Mouse (Mus musculus): Measurements from ENCODE around the gene Dusp3. TPM values are rescaled to one million over a fixed set of nuclear protein-coding genes. Genes with fewer than 3 reads are reported as not detected.

The Dusp3 gene
- total and polyA plus RNA-seq, 3 experiments, result 18.4 to 35.5 (median 29.8) TPM

DNA sequence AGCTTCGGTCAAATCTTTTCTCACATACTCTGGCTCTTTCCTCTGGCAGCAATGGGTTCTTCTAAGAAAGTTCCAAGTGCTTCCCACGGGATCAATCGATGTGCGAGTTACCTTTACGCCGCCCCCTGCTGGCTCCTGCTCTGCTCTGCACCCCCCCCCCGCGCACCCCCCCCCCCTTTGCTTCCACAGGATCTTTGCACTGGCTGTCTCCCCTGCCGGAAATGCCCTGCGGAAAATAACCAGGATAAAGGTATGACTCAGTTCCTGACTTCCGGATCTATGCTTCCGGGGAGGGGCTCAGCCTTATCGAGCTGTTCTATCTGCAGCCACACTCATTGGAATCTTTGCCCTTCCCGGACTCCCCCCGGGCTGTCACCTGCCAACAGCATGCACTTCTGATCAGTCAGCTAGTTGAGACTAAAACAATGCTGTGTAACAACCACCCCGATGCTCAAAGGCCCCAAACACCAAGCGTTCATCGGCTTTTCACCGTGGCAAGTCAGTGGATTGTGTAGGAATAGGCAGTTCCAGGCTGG, 62.3 kb downstream of the Dusp3 start:
- TF ChIP-seq MAFK (IDR thresholded peaks at IDR 0.05; ENCODE audit: borderline replicate concordance, low read depth, low read length) (no peak), TBP (IDR thresholded peaks at IDR 0.05; ENCODE audit: low read depth, low read length) (no peak), SMC3 (IDR thresholded peaks at IDR 0.05; ENCODE audit: low read depth, low read length) (no peak), CTCF (IDR thresholded peaks at IDR 0.05 in 2 of 3, conservative IDR thresholded peaks at IDR 0.05 in 1 of 3; ENCODE audit: control insufficient read depth in 1 of 3, insufficient read depth in 1 of 3, low read depth in 2 of 3, low read length in 3 of 3, poor library complexity in 1 of 3, severe bottlenecking in 1 of 3) (peak; percentile 6 to 44 (median 18); a peak in 3 of 6 replicates), CHD1 (IDR thresholded peaks at IDR 0.05; ENCODE audit: low read depth, low read length) (no peak), JUND (IDR thresholded peaks at IDR 0.05; ENCODE audit: low read depth, low read length) (no peak), ZMIZ1 (IDR thresholded peaks at IDR 0.05; ENCODE audit: low read depth, low read length) (no peak), ETS1 (IDR thresholded peaks at IDR 0.05; ENCODE audit: low read depth, low read length) (no peak), SIN3A (IDR thresholded peaks at IDR 0.05; ENCODE audit: low read length) (no peak)
- no peak for DNase-seq (ENCODE audit: low read depth, low spot score)
- Histone ChIP-seq H3K9ac (ENCODE audit: control insufficient read depth, low read depth, low read length, poor library complexity, severe bottlenecking) (no peak overlapping the region), H3K4me3 (ENCODE audit: control insufficient read depth in 1 of 2, insufficient read depth in 1 of 2, low read depth in 2 of 2, low read length in 2 of 2) (no peak overlapping the region), H3K79me2 (ENCODE audit: control insufficient read depth, insufficient read depth, low read length, poor library complexity) (no peaks in the 10 kb centered on the region), H3K9me3 (replicated peaks; ENCODE audit: insufficient read depth, low read length) (no peaks in the 10 kb centered on the region), H3K27me3 (ENCODE audit: control insufficient read depth in 1 of 2, insufficient read depth in 2 of 2, low read length in 2 of 2) (0 out of 4 replicates have a peak, but pooled peaks cover 0 to 3% of the 10 kb centered on the region in 2 experiments), H3K27ac (ENCODE audit: control insufficient read depth, low read depth, low read length) (no peak overlapping the region), H3K36me3 (ENCODE audit: control insufficient read depth in 1 of 2, insufficient read depth in 2 of 2, low read length in 2 of 2) (no peaks in the 10 kb centered on the region), H3K4me1 (ENCODE audit: control insufficient read depth in 1 of 2, insufficient read depth in 2 of 2, low read length in 2 of 2) (no peaks in the 10 kb centered on the region)

DNA sequence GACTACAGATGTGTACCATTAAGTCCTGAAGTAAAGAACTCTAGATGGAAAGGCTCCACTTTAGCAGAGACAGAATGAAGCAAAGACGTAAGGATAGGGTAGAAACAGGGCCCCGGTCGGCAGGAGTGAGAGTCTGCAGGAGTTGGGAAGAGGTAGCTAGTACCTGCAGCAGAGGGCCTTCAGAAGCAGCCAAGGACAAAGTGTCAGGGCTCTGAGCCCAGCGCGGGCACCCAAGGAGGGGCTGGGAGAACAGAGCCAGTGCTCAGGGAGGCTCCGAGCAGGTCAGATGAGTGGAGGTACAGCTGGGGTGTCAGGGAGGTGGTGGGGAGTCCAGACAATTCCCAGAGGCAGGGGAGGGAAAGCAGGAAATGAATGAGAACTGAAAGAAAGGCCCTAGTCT, 62.8 kb downstream of the Dusp3 start:
- H3K4me1 ChIP-seq (ENCODE audit: control insufficient read depth in 1 of 2, insufficient read depth in 2 of 2, low read length in 2 of 2), result no peaks in the 10 kb centered on the region
- H3K4me3 ChIP-seq (ENCODE audit: control insufficient read depth in 1 of 2, insufficient read depth in 1 of 2, low read depth in 2 of 2, low read length in 2 of 2), result no peak overlapping the region
- no peak for DNase-seq (ENCODE audit: low read depth, low spot score)
- no peak for TF ChIP-seq BHLHE40 (IDR thresholded peaks at IDR 0.05; ENCODE audit: borderline replicate concordance, low read depth, low read length)
- TF ChIP-seq TCF12 (IDR thresholded peaks at IDR 0.05; ENCODE audit: low read depth, low read length), result no peak
- TF ChIP-seq POLR2AphosphoS2 (IDR thresholded peaks at IDR 0.05; ENCODE audit: low read length), result no peak
- no peak for TF ChIP-seq ZC3H11A (IDR thresholded peaks at IDR 0.05; ENCODE audit: low read depth, low read length)
- no peak for TF ChIP-seq ZMIZ1 (IDR thresholded peaks at IDR 0.05; ENCODE audit: low read depth, low read length)
- TF ChIP-seq SIN3A (IDR thresholded peaks at IDR 0.05; ENCODE audit: low read length), result no peak
- TF ChIP-seq ZNF384 (IDR thresholded peaks at IDR 0.05; ENCODE audit: low read depth, low read length), result no peak
- TF ChIP-seq MAFK (IDR thresholded peaks at IDR 0.05; ENCODE audit: borderline replicate concordance, low read depth, low read length), result no peak
- no peak for TF ChIP-seq MYC (IDR thresholded peaks at IDR 0.05; ENCODE audit: low read depth, low read length)
- TF ChIP-seq ETS1 (IDR thresholded peaks at IDR 0.05; ENCODE audit: low read depth, low read length), result no peak
- TF ChIP-seq TBP (IDR thresholded peaks at IDR 0.05; ENCODE audit: low read depth, low read length), result no peak
- no peak for TF ChIP-seq GABPA (IDR thresholded peaks at IDR 0.05; ENCODE audit: low read depth, low read length)
- TF ChIP-seq CHD1 (IDR thresholded peaks at IDR 0.05; ENCODE audit: low read depth, low read length), result no peak
- no peak for TF ChIP-seq MXI1 (IDR thresholded peaks at IDR 0.05; ENCODE audit: low read depth, low read length)
- no peak for TF ChIP-seq POLR2AphosphoS5 (IDR thresholded peaks at IDR 0.05; ENCODE audit: borderline replicate concordance, low read depth, low read length)
- no peak for TF ChIP-seq E2F4 (IDR thresholded peaks at IDR 0.05; ENCODE audit: borderline replicate concordance, low read depth, low read length)
- no peak for TF ChIP-seq MYB (IDR thresholded peaks at IDR 0.05; ENCODE audit: low read depth, low read length)
- TF ChIP-seq JUND (IDR thresholded peaks at IDR 0.05; ENCODE audit: low read depth, low read length), result no peak
- TF ChIP-seq ELF1 (IDR thresholded peaks at IDR 0.05; ENCODE audit: low read depth, low read length), result no peak
- H3K27ac ChIP-seq (ENCODE audit: control insufficient read depth, low read depth, low read length), result no peak overlapping the region
- 0 out of 4 replicates have a peak, but pooled peaks cover 0 to 3% of the 10 kb centered on the region in 2 experiments for H3K27me3 ChIP-seq (ENCODE audit: control insufficient read depth in 1 of 2, insufficient read depth in 2 of 2, low read length in 2 of 2)
- H3K9ac ChIP-seq (ENCODE audit: control insufficient read depth, low read depth, low read length, poor library complexity, severe bottlenecking), result no peak overlapping the region
- H3K79me2 ChIP-seq (ENCODE audit: control insufficient read depth, insufficient read depth, low read length, poor library complexity), result no peaks in the 10 kb centered on the region
- H3K36me3 ChIP-seq (ENCODE audit: control insufficient read depth in 1 of 2, insufficient read depth in 2 of 2, low read length in 2 of 2), result no peaks in the 10 kb centered on the region
- H3K9me3 ChIP-seq (replicated peaks; ENCODE audit: insufficient read depth, low read length), result no peaks in the 10 kb centered on the region

All from MEL (cell line).